Mouse (Mus musculus) neural tube, embryonic 15.5 days (tissue): ENCODE data around the gene Lmo7. TPM values are rescaled to one million over a fixed set of nuclear protein-coding genes. Genes with fewer than 3 reads are reported as not detected.

Source experiments
- ATAC-seq: fragments of 200-750 bp; cut with Nextera tagmentation; 2 replicates; pipeline ENCODE4 v1.8.0; 2017; ENCODE audit warnings: mild to moderate bottlenecking, moderate TSS enrichment, moderate library complexity; ENCODE audit not compliant: low FRiP score
- H3K27ac ChIP-seq: fragments of 300-500 bp; sonication (generic); replicated peaks from 2 replicates; pipeline ENCODE4 v1.5.1; 2015; ENCODE audit warnings: mild to moderate bottlenecking, inconsistent platforms
- H3K27me3 ChIP-seq: fragments of 300-500 bp; sonication (generic); replicated peaks from 2 replicates; pipeline ENCODE4 v1.6.1; 2015; ENCODE audit warnings: inconsistent platforms
- H3K36me3 ChIP-seq: fragments of 300-500 bp; sonication (generic); 2 replicates; pipeline ENCODE4 v1.6.1; 2015; ENCODE audit warnings: inconsistent platforms
- H3K4me1 ChIP-seq: fragments of 300-500 bp; sonication (generic); 2 replicates; pipeline ENCODE4 v1.6.1; 2015; ENCODE audit warnings: inconsistent platforms
- H3K4me2 ChIP-seq: fragments of 300-500 bp; sonication (generic); 2 replicates; pipeline ENCODE4 v1.6.1; 2015; ENCODE audit warnings: inconsistent platforms, mild to moderate bottlenecking, moderate library complexity
- H3K4me3 ChIP-seq: fragments of 300-500 bp; sonication (generic); replicated peaks from 2 replicates; pipeline ENCODE4 v1.5.1; 2015; ENCODE audit warnings: mild to moderate bottlenecking, inconsistent platforms
- H3K9ac ChIP-seq: fragments of 300-500 bp; sonication (generic); replicated peaks from 2 replicates; pipeline ENCODE4 v1.6.1; 2015; ENCODE audit warnings: mild to moderate bottlenecking, inconsistent platforms
- H3K9me3 ChIP-seq: fragments of 300-500 bp; sonication (generic); replicated peaks from 2 replicates; pipeline ENCODE4 v1.6.1; 2016; ENCODE audit warnings: inconsistent platforms
- WGBS: fragments of 180-500 bp; shearing (Covaris S2); methylation state at CpG from one replicate; pipeline ENCODE4 v1.1.7; 2015; ENCODE audit warnings: mixed read lengths; 5-methylcytosine and 5-hydroxymethylcytosine counted together
- polyA plus RNA-seq: library from polyadenylated mRNA; unstranded; fragments of >200 nt; fragmentation: Nextera tagmentation; extraction: Ambion mirVana; gene quantifications from 2 replicates; pipeline ENCODE4 v1.2.1, GENCODE M21; 2015

Gene Lmo7
- polyA plus RNA-seq, 1 experiment from 2014 or later: 2.6 TPM

- 77% methylated on average over 5 of the region's 5 CpGs for WGBS
- Histone ChIP-seq H3K27ac (no peak overlapping the region), H3K9me3 (no peaks in the 10 kb centered on the region), H3K27me3 (no peaks in the 10 kb centered on the region), H3K4me1 (no peaks in the 10 kb centered on the region), H3K36me3 (no peaks in the 10 kb centered on the region), H3K9ac (no peak overlapping the region), H3K4me2 (no peak overlapping the region), H3K4me3 (no peak overlapping the region)
- no peak for ATAC-seq
These were observed 76.3 kb downstream of the Lmo7 start for GRCm38 (mm10) chr14:101806058-101806457.

GRCm38 (mm10) chr14:101806607-101807006, 76.8 kb downstream of the Lmo7 start:
- WGBS: 56% methylated on average over 4 of the region's 4 CpGs
- no peaks in the 10 kb centered on the region for H3K27me3 ChIP-seq
- no peaks in the 10 kb centered on the region for H3K36me3 ChIP-seq
- H3K4me3 ChIP-seq: no peak overlapping the region
- ATAC-seq: no peak
- no peak overlapping the region for H3K4me2 ChIP-seq
- no peak overlapping the region for H3K27ac ChIP-seq
- H3K9ac ChIP-seq: no peak overlapping the region
- H3K9me3 ChIP-seq: no peaks in the 10 kb centered on the region
- H3K4me1 ChIP-seq: no peaks in the 10 kb centered on the region

- 88% methylated on average over 5 of the region's 5 CpGs for WGBS
- Histone ChIP-seq H3K4me2 (no peak overlapping the region), H3K4me3 (no peak overlapping the region), H3K9me3 (no peaks in the 10 kb centered on the region), H3K4me1 (no peaks in the 10 kb centered on the region), H3K27ac (no peak overlapping the region), H3K36me3 (no peaks in the 10 kb centered on the region), H3K9ac (no peak overlapping the region), H3K27me3 (no peaks in the 10 kb centered on the region)
- ATAC-seq: no peak
These were observed 86.7 kb downstream of the Lmo7 start for GRCm38 (mm10) chr14:101816450-101816849.

- Histone ChIP-seq H3K4me1 (no peaks in the 10 kb centered on the region), H3K4me3 (no peak overlapping the region), H3K27me3 (no peaks in the 10 kb centered on the region), H3K27ac (no peak overlapping the region), H3K9me3 (no peaks in the 10 kb centered on the region), H3K9ac (no peak overlapping the region), H3K4me2 (no peak overlapping the region), H3K36me3 (no peaks in the 10 kb centered on the region)
- 90% methylated on average over 6 of the region's 6 CpGs for WGBS
- no peak for ATAC-seq
These were observed 92.6 kb downstream of the Lmo7 start for GRCm38 (mm10) chr14:101822390-101822789.

- Histone ChIP-seq H3K27ac (no peak overlapping the region), H3K27me3 (no peaks in the 10 kb centered on the region), H3K4me1 (no peaks in the 10 kb centered on the region), H3K4me3 (no peak overlapping the region), H3K36me3 (no peaks in the 10 kb centered on the region), H3K9me3 (no peaks in the 10 kb centered on the region), H3K9ac (no peak overlapping the region), H3K4me2 (no peak overlapping the region)
- ATAC-seq: no peak
- 51% methylated on average over 4 of the region's 4 CpGs for WGBS
These were observed 93.1 kb downstream of the Lmo7 start for GRCm38 (mm10) chr14:101822871-101823270.

- Histone ChIP-seq H3K36me3 (no peaks in the 10 kb centered on the region), H3K4me1 (0 out of 2 replicates have a peak, but pooled peaks cover 4% of the 10 kb centered on the region), H3K9me3 (no peaks in the 10 kb centered on the region), H3K4me2 (no peak overlapping the region), H3K4me3 (no peak overlapping the region), H3K27ac (no peak overlapping the region), H3K9ac (no peak overlapping the region), H3K27me3 (no peaks in the 10 kb centered on the region)
- no peak for ATAC-seq
- WGBS: 64% methylated on average over 5 of the region's 5 CpGs
These were observed 99.9 kb downstream of the Lmo7 start for GRCm38 (mm10) chr14:101829676-101830075.

- Histone ChIP-seq H3K9me3 (no peaks in the 10 kb centered on the region), H3K27me3 (no peaks in the 10 kb centered on the region), H3K9ac (no peak overlapping the region), H3K4me1 (0 out of 2 replicates have a peak, but pooled peaks cover 4% of the 10 kb centered on the region), H3K4me3 (no peak overlapping the region), H3K4me2 (no peak overlapping the region), H3K27ac (no peak overlapping the region), H3K36me3 (no peaks in the 10 kb centered on the region)
- ATAC-seq: no peak
- WGBS: 66% methylated on average over 6 of the region's 6 CpGs
These were observed 100.4 kb downstream of the Lmo7 start for GRCm38 (mm10) chr14:101830116-101830515.

GRCm38 (mm10) chr14:101834109-101834508, 104.4 kb downstream of the Lmo7 start:
- H3K27ac ChIP-seq: no peak overlapping the region
- H3K4me2 ChIP-seq: no peak overlapping the region
- H3K9me3 ChIP-seq: no peaks in the 10 kb centered on the region
- no peak overlapping the region for H3K4me3 ChIP-seq
- no peaks in the 10 kb centered on the region for H3K27me3 ChIP-seq
- WGBS: 91% methylated on average over 3 of the region's 3 CpGs
- no peak for ATAC-seq
- H3K36me3 ChIP-seq: no peaks in the 10 kb centered on the region
- no peak overlapping the region for H3K9ac ChIP-seq
- 0 out of 2 replicates have a peak, but pooled peaks cover 4% of the 10 kb centered on the region for H3K4me1 ChIP-seq

GRCm38 (mm10) chr14:101836401-101836800, 106.6 kb downstream of the Lmo7 start:
- Histone ChIP-seq H3K9ac (no peak overlapping the region), H3K27me3 (no peaks in the 10 kb centered on the region), H3K4me3 (no peak overlapping the region), H3K27ac (no peak overlapping the region), H3K4me2 (no peak overlapping the region), H3K4me1 (no peaks in the 10 kb centered on the region), H3K36me3 (no peaks in the 10 kb centered on the region), H3K9me3 (no peaks in the 10 kb centered on the region)
- WGBS: 87% methylated on average over 2 of the region's 2 CpGs
- no peak for ATAC-seq

GRCm38 (mm10) chr14:101837176-101837575, 107.4 kb downstream of the Lmo7 start:
- Histone ChIP-seq H3K4me3 (no peak overlapping the region), H3K4me1 (no peaks in the 10 kb centered on the region), H3K4me2 (no peak overlapping the region), H3K9ac (no peak overlapping the region), H3K36me3 (no peaks in the 10 kb centered on the region), H3K27me3 (no peaks in the 10 kb centered on the region), H3K27ac (no peak overlapping the region), H3K9me3 (no peaks in the 10 kb centered on the region)
- no peak for ATAC-seq
- 84% methylated on average over 6 of the region's 6 CpGs for WGBS

GRCm38 (mm10) chr14:101838231-101838839, 108.6 kb downstream of the Lmo7 start:
- no peaks in the 10 kb centered on the region for H3K27me3 ChIP-seq
- H3K9me3 ChIP-seq: no peaks in the 10 kb centered on the region
- ATAC-seq: no peak
- 70% methylated on average over 7 of the region's 7 CpGs for WGBS
- H3K4me2 ChIP-seq: no peak overlapping the region
- no peaks in the 10 kb centered on the region for H3K36me3 ChIP-seq
- no peaks in the 10 kb centered on the region for H3K4me1 ChIP-seq
- no peak overlapping the region for H3K4me3 ChIP-seq
- H3K27ac ChIP-seq: no peak overlapping the region
- H3K9ac ChIP-seq: no peak overlapping the region

GRCm38 (mm10) chr14:101839771-101840731, 110.3 kb downstream of the Lmo7 start:
- Histone ChIP-seq H3K4me1 (no peaks in the 10 kb centered on the region), H3K27me3 (no peaks in the 10 kb centered on the region), H3K4me3 (no peak overlapping the region), H3K27ac (no peak overlapping the region), H3K36me3 (no peaks in the 10 kb centered on the region), H3K9me3 (no peaks in the 10 kb centered on the region), H3K9ac (no peak overlapping the region), H3K4me2 (no peak overlapping the region; the same call in 1 of the 2 replicates)
- no peak for ATAC-seq
- WGBS: 76% methylated on average over 24 of the region's 24 CpGs
